Mouse (Mus musculus) urinary bladder, adult 2 months (tissue): ENCODE measurements around the gene Cdk5r1. TPM values are rescaled to one million over a fixed set of nuclear protein-coding genes. Genes with fewer than 3 reads are reported as not detected.

Experiments used
- DNase-seq: peaks from one replicate; pipeline ENCODE4 v3.0.0; 2022; ENCODE audit warnings: low spot score
- polyA plus RNA-seq: library from polyadenylated mRNA; depleted of rRNA; stranded (reverse); fragments of >200 nt; gene quantifications from 2 replicates; pipeline ENCODE4 v1.2.3, GENCODE M21; 2012

The Cdk5r1 gene
- polyA plus RNA-seq, 1 experiment, result 0.94 TPM

DNA sequence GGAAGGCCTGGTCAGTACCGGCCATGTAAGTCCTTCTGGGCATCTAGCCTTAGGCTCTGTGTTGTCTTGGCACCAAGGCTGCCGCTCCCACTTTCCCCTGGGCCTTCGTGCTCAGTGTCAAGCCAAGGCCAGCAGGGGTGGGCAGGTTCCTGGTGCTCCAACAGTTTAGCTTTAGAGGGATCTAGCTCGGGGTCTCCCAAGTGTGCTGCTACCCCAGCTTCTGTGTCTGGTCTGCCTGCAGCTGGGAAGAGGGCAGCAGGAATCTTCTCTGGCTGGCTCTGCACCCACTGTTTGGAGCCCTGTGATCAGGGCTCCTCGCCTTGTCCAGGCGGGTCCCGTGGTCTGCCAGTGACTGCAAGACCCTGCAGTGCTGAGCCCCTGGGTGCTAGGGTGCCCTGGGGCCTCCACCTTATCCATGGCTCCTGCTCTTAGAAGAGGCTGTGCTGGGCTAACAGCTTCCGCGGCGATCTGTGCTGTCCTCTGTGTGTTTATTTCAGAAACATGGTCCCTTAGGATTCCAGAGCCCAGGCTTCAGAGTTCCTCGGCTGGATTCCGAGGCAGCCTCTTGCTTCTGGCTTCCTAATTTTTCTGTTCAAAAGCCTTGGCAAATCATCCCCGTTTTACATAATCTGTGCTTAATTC, 4.7 kb downstream of the Cdk5r1 start:
- no peak for DNase-seq

GRCm38 (mm10) chr11:80482347-80482746, 5.5 kb downstream of the Cdk5r1 start:
- DNase-seq, result no peak

GRCm38 (mm10) chr11:80482921-80483320, 6.1 kb downstream of the Cdk5r1 start:
- no peak for DNase-seq

GRCm38 (mm10) chr11:80483536-80484067, 6.8 kb downstream of the Cdk5r1 start:
- no peak for DNase-seq

- DNase-seq, result no peak
Measured at GRCm38 (mm10) chr11:80484191-80484791, 7.5 kb downstream of the Cdk5r1 start.

DNA sequence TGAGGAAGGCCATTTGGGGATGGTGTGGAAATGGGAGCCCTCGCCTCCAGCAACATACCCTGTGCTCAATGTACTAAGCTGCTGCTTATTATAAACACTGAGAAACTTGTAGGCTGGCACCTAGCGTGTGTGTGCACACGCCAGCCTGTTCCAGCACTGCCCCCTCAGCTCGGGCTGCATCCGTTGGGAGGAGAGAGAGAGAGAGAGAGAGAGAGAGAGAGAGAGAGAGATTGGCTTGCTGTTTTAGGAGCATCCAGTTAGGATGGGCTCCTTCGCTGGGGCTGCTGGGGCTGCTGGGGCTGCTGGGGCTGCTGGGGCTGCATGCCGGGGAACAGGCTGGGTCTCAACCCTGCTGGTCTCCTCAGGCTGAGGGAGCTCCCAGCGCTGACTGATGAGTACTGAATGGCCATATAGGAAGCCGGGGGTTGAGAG, 8.3 kb downstream of the Cdk5r1 start:
- no peak for DNase-seq

DNA sequence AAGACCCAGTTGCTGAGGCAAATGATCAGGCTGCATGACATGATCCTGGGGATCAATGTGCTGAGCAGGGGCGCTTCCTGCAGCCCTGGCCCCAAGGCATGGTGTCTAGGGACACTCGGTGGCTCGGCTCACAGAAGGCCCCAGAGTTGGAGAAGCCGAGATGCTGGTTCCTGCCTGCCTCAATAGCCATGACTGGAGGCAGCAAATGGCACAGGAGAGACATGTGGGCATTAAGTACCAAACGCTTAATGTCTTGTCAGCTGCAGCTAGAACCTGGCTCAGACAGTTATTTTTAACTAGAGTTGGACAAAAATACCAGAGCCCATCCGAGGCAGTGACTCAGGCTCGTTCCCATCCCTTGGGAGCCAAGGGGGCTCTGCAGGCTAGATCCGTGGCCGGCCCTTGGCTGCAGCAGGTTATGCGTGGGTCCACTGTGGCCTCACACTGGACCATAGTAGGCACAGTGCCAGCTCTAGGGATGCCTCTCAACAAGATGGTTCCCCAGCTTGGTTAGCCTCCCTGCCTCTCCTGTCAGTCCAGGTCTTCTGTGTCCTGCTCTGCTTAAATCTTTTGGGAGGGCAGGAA, 8.9 kb downstream of the Cdk5r1 start:
- no peak for DNase-seq

GRCm38 (mm10) chr11:80487904-80488587, 11.2 kb downstream of the Cdk5r1 start:
- no peak for DNase-seq

- no peak for DNase-seq
Measured at GRCm38 (mm10) chr11:80489172-80489881, 12.5 kb downstream of the Cdk5r1 start.

DNA sequence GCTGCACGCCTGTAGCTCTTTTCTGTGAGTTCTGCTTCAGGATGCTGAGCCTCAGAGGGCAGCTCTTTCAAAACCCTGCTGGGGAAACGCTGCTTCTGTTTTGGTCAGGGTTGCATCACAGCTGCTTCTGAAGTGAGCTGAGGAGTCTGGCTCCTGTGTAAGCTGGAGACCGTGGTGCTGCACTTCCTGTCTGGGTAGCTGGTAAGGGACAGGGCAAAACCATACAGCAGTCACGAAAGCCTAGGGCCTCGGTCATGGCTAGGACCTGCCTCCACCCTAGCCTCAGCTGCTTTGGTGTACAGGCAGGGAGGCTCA, 13.0 kb downstream of the Cdk5r1 start:
- DNase-seq, result no peak

DNA sequence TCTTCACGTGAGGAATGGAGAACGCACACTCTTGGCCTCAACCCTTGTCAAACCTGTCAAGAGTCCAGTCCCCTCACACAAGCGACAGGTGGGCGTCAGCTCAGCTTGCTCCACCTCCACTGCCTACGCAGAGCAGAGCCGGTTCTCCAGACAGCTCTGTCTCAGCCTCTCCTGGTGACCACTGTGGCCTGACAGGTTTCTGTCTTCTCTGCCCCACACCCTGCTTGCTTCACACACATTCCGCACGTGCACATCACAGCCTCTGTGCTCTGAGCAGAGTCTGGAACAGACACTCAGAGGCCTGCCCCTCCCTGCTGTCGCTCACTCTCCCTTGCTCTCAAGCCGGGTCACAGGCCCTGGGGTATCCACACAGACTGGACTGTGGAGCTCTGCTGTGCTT, 14.0 kb downstream of the Cdk5r1 start:
- DNase-seq, result no peak

GRCm38 (mm10) chr11:80493186-80493585, 16.4 kb downstream of the Cdk5r1 start:
- DNase-seq, result no peak

GRCm38 (mm10) chr11:80494852-80495251, 18.0 kb downstream of the Cdk5r1 start:
- DNase-seq, result no peak

- DNase-seq, result no peak
Measured at GRCm38 (mm10) chr11:80495972-80496371, 19.1 kb downstream of the Cdk5r1 start.

- no peak for DNase-seq
Measured at GRCm38 (mm10) chr11:80496640-80497039, 19.8 kb downstream of the Cdk5r1 start.

DNA sequence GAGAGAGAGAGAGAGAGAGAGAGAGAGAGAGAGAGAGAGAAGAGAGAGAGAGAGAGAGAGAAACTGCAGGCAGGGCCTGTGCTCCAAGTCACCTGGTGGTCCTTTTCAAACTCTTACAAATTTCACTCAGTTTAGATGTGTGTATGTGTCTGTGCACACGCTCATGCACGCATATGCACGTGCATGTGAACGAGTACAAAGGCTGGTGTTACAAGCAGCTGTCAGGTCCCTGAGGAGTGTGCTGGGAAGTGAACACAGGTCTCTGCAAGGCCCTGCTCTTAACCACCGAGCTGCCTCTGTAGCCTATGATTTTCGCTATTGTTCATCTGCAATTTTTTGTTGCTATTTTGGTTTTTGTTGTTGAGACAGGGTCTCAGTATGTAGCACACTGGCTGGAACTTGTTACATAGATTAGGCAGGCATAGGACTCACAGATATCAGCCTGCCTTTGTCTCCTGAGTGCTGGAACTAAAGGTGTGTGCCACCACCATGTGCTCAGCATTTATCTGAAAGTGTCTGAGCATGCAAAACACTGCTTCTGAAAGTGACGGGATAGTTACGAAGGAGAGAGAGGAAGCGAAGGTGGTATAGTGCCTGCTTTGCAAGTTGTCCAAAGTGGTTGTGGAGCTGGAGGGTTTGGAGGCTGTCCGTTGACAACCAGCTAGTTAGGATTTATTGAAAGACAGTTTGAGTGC, 20.5 kb downstream of the Cdk5r1 start:
- no peak for DNase-seq

GRCm38 (mm10) chr11:80498328-80499070, 21.7 kb downstream of the Cdk5r1 start:
- no peak for DNase-seq

DNA sequence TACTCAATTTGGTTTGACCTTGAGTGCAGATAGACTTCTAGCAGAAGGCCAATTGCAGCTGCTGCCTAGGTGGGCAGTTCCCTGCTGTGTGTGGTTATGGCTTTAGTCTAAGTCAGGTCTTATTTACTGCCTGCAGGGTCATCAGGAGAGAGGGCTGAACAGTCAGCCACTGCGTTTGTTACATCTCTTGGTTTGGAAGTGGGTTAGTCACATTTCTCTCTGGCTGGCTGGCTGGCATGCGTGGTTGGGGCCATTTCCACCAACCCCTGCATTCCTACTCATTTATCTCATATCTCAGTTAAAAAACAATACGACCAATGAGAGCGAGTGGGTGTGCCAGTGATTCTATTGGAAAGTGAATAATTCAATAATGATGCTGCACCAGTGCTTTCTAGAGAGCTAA, 22.7 kb downstream of the Cdk5r1 start:
- DNase-seq, result no peak

DNA sequence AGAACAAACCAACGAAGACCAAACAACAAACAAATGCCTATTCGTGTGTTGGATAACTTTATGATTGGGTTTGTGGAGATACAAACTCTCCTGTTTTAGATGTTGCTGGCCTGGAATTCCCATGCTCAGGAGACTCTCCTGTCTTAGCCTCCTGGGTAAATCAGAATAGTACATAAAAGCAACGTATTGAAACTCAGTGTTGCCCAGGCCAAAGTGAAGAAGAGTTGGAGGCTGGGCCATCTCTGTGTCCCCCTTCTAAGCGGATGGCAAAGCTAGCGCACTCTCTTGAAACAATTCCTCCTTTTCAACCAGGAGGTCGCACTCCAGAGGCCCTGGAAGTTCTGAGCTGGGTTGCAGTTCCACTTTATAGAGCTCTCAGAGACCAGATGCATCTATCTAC, 26.5 kb downstream of the Cdk5r1 start:
- DNase-seq, result no peak

DNA sequence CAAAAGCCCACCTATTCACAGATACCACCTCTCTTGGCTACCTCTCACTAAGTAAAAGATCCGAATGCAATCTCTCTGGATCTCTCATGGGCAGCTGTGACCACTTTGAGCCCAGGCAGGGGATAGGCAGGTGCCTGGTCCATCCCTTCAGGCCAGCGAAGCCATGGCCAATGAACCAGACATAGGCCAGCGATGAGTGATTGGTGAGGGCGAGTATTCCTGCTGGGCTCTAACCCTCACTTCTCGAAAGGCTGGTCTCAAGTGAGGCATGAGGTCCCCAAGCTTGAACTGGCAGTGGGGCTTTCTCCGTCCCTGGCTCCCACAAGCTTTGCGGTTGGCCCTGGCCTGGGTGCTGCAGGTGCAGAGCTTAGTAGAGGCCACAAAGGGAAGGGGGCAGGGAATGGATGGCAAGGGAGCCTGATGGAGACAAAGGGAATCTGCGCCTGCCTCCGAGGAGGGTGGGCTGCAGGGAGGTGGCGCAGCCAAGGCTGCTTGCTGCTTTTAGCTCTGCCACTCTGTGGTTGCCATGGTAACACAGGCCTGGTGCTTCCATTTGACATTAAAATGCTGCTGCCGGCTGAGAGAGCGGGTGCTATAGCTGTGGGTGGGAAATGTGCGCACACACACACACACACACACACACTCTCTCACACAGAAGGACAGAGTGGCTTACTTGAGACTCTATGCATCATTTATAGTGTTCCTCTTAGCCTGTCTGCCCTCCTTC, 27.1 kb downstream of the Cdk5r1 start:
- no peak for DNase-seq
